Mouse (Mus musculus): ENCODE data around the gene Dnaja4.

DNA sequence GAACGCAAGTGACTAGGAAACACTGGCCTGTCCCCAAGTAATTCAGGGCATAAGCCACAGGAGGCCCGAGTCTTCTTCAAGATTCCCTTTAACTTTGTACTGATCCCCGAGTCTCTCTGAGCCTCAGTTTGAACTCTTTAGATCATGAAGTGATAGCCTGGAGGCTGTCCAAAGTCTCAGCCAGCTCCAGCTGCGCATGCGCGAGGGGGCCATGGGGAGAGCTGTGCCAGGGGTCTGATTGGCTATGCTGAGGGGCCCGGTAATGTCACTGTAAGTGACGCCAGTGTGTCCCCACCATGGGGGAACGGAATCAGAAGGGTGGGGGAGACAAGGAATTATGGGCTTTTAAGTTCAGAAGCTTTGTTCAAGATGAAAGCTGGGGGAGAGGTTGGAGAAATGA, 34.3 kb upstream of the Dnaja4 start:
- TF ChIP-seq POLR2A (IDR thresholded peaks at IDR 0.05; ENCODE audit: control insufficient read depth, low read depth, low read length) = no peak; the same call in 1 of the 2 replicates
- TF ChIP-seq CTCF (IDR thresholded peaks at IDR 0.05; ENCODE audit: control insufficient read depth, insufficient read depth, insufficient replicate concordance, low read depth, low read length) = no peak
